Comparison of ENCODE assay signal across 8 mouse cellular contexts in genomic region chr11:103142441-103143182, GRCm38 (mm10). TPM values are rescaled to one million over a fixed set of nuclear protein-coding genes. Genes with fewer than 3 reads are reported as not detected.
DNase-seq lines count a peak whose midpoint lies in the region; ATAC-seq lines count a peak whose summit lies in the region.

No protein-coding gene starts in this region.

- H3K9me3 ChIP-seq in neural tube, embryonic 11.5 days (ENCODE audit: control insufficient read depth, low read length) = no peaks in the 10 kb centered on the region
- H3K9me3 ChIP-seq in intestine, embryonic 16.5 days (ENCODE audit: control insufficient read depth, low read length) = no peaks in the 10 kb centered on the region

- peak; percentile 38 for DNase-seq in neural tube, embryonic 11.5 days (ENCODE audit: low spot score)
- no peak for DNase-seq in neural tube, embryonic 10.5 days (ENCODE audit: extremely low spot score, low spot score)
- peak; percentile 86 to 90 for DNase-seq in cerebellum, postnatal 25 days
- DNase-seq in frontal cortex, postnatal 36 days (ENCODE audit: low spot score in 2 of 2) = peak; percentile 87 to 91
- peak; percentile 89 for DNase-seq in left cerebral cortex, postnatal 10 days (ENCODE audit: extremely low spot score in 1 of 2, low spot score in 2 of 2)
- peak; percentile 79 for DNase-seq in right cerebral cortex, postnatal 4 days

- H3K27ac ChIP-seq in neural tube, embryonic 11.5 days (ENCODE audit: low read depth, low read length) = no peak overlapping the region
- peak overlapping the region; percentile 98 for H3K27ac ChIP-seq in intestine, embryonic 16.5 days (ENCODE audit: low read length)
- H3K27ac ChIP-seq in macrophage = peak overlapping the region; percentile 25; the same call in 1 of the 2 replicates

- peaks cover 3% of the 10 kb centered on the region for H3K4me1 ChIP-seq in neural tube, embryonic 11.5 days (ENCODE audit: control insufficient read depth, insufficient read depth, low read length)
- H3K4me1 ChIP-seq in intestine, embryonic 16.5 days (ENCODE audit: control insufficient read depth, insufficient read depth, low read length) = peaks cover 53% of the 10 kb centered on the region

- no peaks in the 10 kb centered on the region for H3K36me3 ChIP-seq in neural tube, embryonic 11.5 days (ENCODE audit: control insufficient read depth, insufficient read depth, low read length)
- H3K36me3 ChIP-seq in intestine, embryonic 16.5 days (ENCODE audit: control insufficient read depth, insufficient read depth, low read length) = no peaks in the 10 kb centered on the region; the same call in 1 of the 2 replicates
- no peaks in the 10 kb centered on the region for H3K36me3 ChIP-seq in macrophage (ENCODE audit: inconsistent target)

- H3K4me3 ChIP-seq in neural tube, embryonic 11.5 days (ENCODE audit: low read depth, low read length) = no peak overlapping the region
- H3K4me3 ChIP-seq in intestine, embryonic 16.5 days (ENCODE audit: low read length) = peak overlapping the region; percentile 10
- no peak overlapping the region for H3K4me3 ChIP-seq in macrophage (ENCODE audit: inconsistent target)

- H3K79me2 ChIP-seq in macrophage (ENCODE audit: inconsistent target) = no peaks in the 10 kb centered on the region

- intact Hi-C loops in left cerebral cortex, postnatal 10 days (cut with DNase I) = no loop called here

- no peak; the same call in 1 of the 2 replicates for ATAC-seq in neural tube, embryonic 11.5 days (ENCODE audit: insufficient read depth, low FRiP score, low TSS enrichment)
- ATAC-seq in intestine, embryonic 16.5 days = peak; percentile 25

- WGBS in neural tube, embryonic 11.5 days = 32% methylated on average over 8 of the region's 8 CpGs
- 25% methylated on average over 8 of the region's 8 CpGs for WGBS in intestine, embryonic 16.5 days
- 36% methylated on average over 8 of the region's 8 CpGs for WGBS in macrophage (ENCODE audit: missing documents)

- H3K4me2 ChIP-seq in neural tube, embryonic 11.5 days (ENCODE audit: low read depth) = no peak overlapping the region
- peak overlapping the region; percentile 31 for H3K4me2 ChIP-seq in intestine, embryonic 16.5 days (ENCODE audit: low read depth, low read length)

- H3K9ac ChIP-seq in neural tube, embryonic 11.5 days (ENCODE audit: low read length) = peak overlapping the region; percentile 9
- H3K9ac ChIP-seq in intestine, embryonic 16.5 days (ENCODE audit: low read depth, low read length) = peak overlapping the region; percentile 54

- no peaks in the 10 kb centered on the region for H3K27me3 ChIP-seq in neural tube, embryonic 11.5 days (ENCODE audit: control insufficient read depth, insufficient read depth, low read length)
- no peaks in the 10 kb centered on the region for H3K27me3 ChIP-seq in intestine, embryonic 16.5 days (replicated peaks; ENCODE audit: control insufficient read depth, insufficient read depth, low read length)

RNA-seq across cellular contexts. Expression of gene Hexim2, which starts 10.4 kb away (rescaled TPM):
- polyA plus RNA-seq in neural tube, embryonic 11.5 days (2014; fragmentation: Nextera tagmentation; extraction: Ambion mirVana) = 5.8 and 7.5 TPM in 2 replicates
- polyA plus RNA-seq in intestine, embryonic 16.5 days (2015; fragmentation: Nextera tagmentation; extraction: Ambion mirVana) = 5.8 TPM in 2 replicates
- 10 to 100 TPM; 20.1 to 20.7 TPM for total RNA-seq in left cerebral cortex, postnatal 10 days (2021)
- 10 to 100 TPM in 1 of 26 experiments, 1 to 10 TPM in 25; 2.1 to 11.1 (median 5.4) TPM for total RNA-seq in macrophage (2018; cell fraction: chromatin; rRNA removed)
- 1 to 10 TPM in 24 of 26 experiments, under 1 TPM in 2; 0.91 to 4.9 (median 2.6) TPM for total RNA-seq in macrophage (2018; cell fraction: cytosol; rRNA removed)
- 10 to 100 TPM in 5 of 26 experiments, 1 to 10 TPM in 21; 1.2 to 16.7 (median 6.2) TPM for total RNA-seq in macrophage (2018; cell fraction: nucleus; rRNA removed)
- polyA plus RNA-seq in macrophage (2018) = 0.98 to 2.8 TPM (median 2.6 TPM) in 3 replicates

RNA-seq across cellular contexts. Expression of gene Hexim1, which starts 26.6 kb away (rescaled TPM):
- polyA plus RNA-seq in neural tube, embryonic 11.5 days (2014; fragmentation: Nextera tagmentation; extraction: Ambion mirVana) = 3.6 and 3.9 TPM in 2 replicates
- polyA plus RNA-seq in intestine, embryonic 16.5 days (2015; fragmentation: Nextera tagmentation; extraction: Ambion mirVana) = 4.2 and 4.6 TPM in 2 replicates
- 10 to 100 TPM; 31.8 to 33.9 TPM for total RNA-seq in left cerebral cortex, postnatal 10 days (2021)
- 10 to 100 TPM in 22 of 26 experiments, 1 to 10 TPM in 4; 5.4 to 44.3 (median 19.7) TPM for total RNA-seq in macrophage (2018; cell fraction: chromatin; rRNA removed)
- 10 to 100 TPM; 18.2 to 47.9 (median 36.2) TPM for total RNA-seq in macrophage (2018; cell fraction: cytosol; rRNA removed)
- 10 to 100 TPM; 13.7 to 81.3 (median 44.7) TPM for total RNA-seq in macrophage (2018; cell fraction: nucleus; rRNA removed)
- polyA plus RNA-seq in macrophage (2018) = 18.5 to 31.2 TPM (median 23.4 TPM) in 3 replicates

RNA-seq across cellular contexts. Expression of gene Fmnl1, which starts 28.3 kb away (rescaled TPM):
- 0.78 and 1.2 TPM in 2 replicates for polyA plus RNA-seq in neural tube, embryonic 11.5 days (2014; fragmentation: Nextera tagmentation; extraction: Ambion mirVana)
- 2.2 and 2.3 TPM in 2 replicates for polyA plus RNA-seq in intestine, embryonic 16.5 days (2015; fragmentation: Nextera tagmentation; extraction: Ambion mirVana)
- 10 to 100 TPM; 79.5 to 80.7 TPM for total RNA-seq in left cerebral cortex, postnatal 10 days (2021)
- 100 to 1,000 TPM in 1 of 26 experiments, 10 to 100 TPM in 24, 1 to 10 TPM in 1; 9.8 to 105 (median 44.4) TPM for total RNA-seq in macrophage (2018; cell fraction: chromatin; rRNA removed)
- 10 to 100 TPM; 21.5 to 40.9 (median 34.6) TPM for total RNA-seq in macrophage (2018; cell fraction: cytosol; rRNA removed)
- 10 to 100 TPM; 15.9 to 81.3 (median 30.8) TPM for total RNA-seq in macrophage (2018; cell fraction: nucleus; rRNA removed)
- 29.0 to 47.4 TPM (median 29.5 TPM) in 3 replicates for polyA plus RNA-seq in macrophage (2018)

RNA-seq across cellular contexts. Expression of gene Acbd4, which starts 41.1 kb away (rescaled TPM):
- polyA plus RNA-seq in neural tube, embryonic 11.5 days (2014; fragmentation: Nextera tagmentation; extraction: Ambion mirVana) = 4.4 and 6.4 TPM in 2 replicates
- 30.4 and 32.5 TPM in 2 replicates for polyA plus RNA-seq in intestine, embryonic 16.5 days (2015; fragmentation: Nextera tagmentation; extraction: Ambion mirVana)
- total RNA-seq in left cerebral cortex, postnatal 10 days (2021) = 10 to 100 TPM; 70.0 to 80.0 TPM
- total RNA-seq in macrophage (2018; cell fraction: chromatin; rRNA removed) = 10 to 100 TPM in 19 of 26 experiments, 1 to 10 TPM in 7; 5.0 to 35.6 (median 19.3) TPM
- 10 to 100 TPM in 21 of 26 experiments, 1 to 10 TPM in 5; 6.8 to 26.2 (median 14.3) TPM for total RNA-seq in macrophage (2018; cell fraction: cytosol; rRNA removed)
- 10 to 100 TPM in 15 of 26 experiments, 1 to 10 TPM in 11; 4.3 to 28.6 (median 11.3) TPM for total RNA-seq in macrophage (2018; cell fraction: nucleus; rRNA removed)
- 8.8 to 14.0 TPM (median 10.0 TPM) in 3 replicates for polyA plus RNA-seq in macrophage (2018)

RNA-seq across cellular contexts. Expression of gene Plcd3, which starts 41.2 kb away (rescaled TPM):
- 0.80 and 0.90 TPM in 2 replicates for polyA plus RNA-seq in neural tube, embryonic 11.5 days (2014; fragmentation: Nextera tagmentation; extraction: Ambion mirVana)
- polyA plus RNA-seq in intestine, embryonic 16.5 days (2015; fragmentation: Nextera tagmentation; extraction: Ambion mirVana) = 2.1 and 2.3 TPM in 2 replicates
- 10 to 100 TPM; 15.1 to 16.4 TPM for total RNA-seq in left cerebral cortex, postnatal 10 days (2021)
- total RNA-seq in macrophage (2018; cell fraction: chromatin; rRNA removed) = 1 to 10 TPM in 2 of 26 experiments, under 1 TPM in 12, not detected in 12; 0.24 to 2.5 (median 0.41) TPM
- total RNA-seq in macrophage (2018; cell fraction: cytosol; rRNA removed) = under 1 TPM in 15 of 26 experiments, not detected in 11; 0.04 to 0.25 (median 0.09) TPM
- 1 to 10 TPM in 1 of 26 experiments, under 1 TPM in 6, not detected in 19; 0.12 to 1.1 (median 0.25) TPM for total RNA-seq in macrophage (2018; cell fraction: nucleus; rRNA removed)
- 0.07 to 0.21 TPM in 2 of 3 replicates, not detected in the other for polyA plus RNA-seq in macrophage (2018)
